Mouse (Mus musculus): Measurements from ENCODE around the gene Lama4.

The Lama4 gene

DNA sequence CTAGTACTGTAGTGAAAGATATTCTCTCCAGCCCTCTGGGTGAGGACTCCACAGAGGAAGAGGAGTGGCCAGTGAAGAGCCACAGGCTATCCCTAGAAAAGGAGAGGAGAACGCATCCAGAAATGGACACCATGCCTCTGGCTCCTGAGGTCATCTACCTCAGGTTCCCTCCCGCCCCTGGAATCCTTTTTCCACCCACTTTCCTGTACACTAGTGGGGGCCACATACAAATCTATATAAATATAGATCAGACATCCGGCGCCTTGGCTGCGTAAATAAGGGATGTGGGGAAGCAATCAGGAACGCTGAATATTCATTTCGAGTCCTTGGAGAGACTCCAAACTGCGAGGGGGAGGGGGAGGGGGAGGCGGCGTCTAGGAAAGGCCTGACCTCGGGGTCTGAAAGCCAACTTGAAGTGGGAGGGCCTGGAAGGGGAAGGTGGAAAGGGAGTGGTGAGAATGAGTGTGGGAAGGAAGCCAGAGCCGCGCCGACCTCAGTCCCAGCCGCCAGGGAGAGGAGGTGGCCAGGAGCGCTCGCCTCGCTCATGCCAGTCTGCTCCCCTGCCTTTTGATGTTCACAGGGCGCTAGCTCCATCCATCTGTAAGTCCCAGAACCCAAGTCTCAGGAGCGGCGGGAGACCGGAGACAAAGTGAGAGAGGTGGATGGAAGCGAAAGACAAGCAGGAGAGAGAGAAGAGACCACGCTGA, at the start of gene Lama4:
Gene Lama4 (plus strand): TSS at position 441 of the 707 bp plus-strand sequence.
- DNase-seq (ENCODE audit: low spot score in 2 of 2): peak in 1 of 2 experiments; percentile 28

GRCm38 (mm10) chr10:38916027-38916617, 49.2 kb upstream of the Lama4 start:
- no peak for DNase-seq (ENCODE audit: low spot score in 2 of 2)

DNA sequence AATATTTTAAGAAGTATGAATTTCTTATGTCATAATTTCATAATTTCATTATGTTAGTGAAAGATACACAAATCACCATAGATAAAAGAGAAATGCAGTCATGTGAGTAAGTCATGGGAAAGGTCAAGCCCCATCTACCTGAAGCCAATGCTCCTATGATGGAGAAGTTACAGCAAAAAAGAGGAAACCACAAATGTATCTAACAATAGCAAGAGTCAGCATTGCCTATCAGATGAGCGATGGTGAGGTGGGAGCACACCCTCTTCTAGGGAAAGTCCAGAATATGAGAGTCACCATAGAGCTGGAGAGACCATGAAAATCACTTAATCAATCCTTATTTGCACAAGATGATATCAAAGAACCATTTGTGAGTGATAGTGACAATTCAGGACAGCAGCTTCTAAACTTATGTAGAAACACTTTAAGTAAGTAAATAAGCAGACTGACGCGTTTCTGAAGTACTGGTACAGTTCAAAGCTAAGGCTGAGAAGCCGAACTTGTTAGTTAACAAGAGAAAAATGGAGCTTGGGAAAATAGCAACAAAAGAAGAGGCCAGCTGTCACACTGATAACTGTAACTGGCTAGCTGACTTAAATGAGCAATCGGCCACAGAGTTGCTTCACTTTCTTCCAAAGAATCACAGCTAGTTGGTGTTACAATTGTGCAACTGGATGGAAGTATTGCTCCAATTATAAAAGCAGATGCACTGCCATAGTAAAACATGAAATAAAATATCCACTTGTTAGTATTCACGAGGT, 36.2 kb upstream of the Lama4 start:
- DNase-seq (ENCODE audit: low spot score in 2 of 2): no peak

DNA sequence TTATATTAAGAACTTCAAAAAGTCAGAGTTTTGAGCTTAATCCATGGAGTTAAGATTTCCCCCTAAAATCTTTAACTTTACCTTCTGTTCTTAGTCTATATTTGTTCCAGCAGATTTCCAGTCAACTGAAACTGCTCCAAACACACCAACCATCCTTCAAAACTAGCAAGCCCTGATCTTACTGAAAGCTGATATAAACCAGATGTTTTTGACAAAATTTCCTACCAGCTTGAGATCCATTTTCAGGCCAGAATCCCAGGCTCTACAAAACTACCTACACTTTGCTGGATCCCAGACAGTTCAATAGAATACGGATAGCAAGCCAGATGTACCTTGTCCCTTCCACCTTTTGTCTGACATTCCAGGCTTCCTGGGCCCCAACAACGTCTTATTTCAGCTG, 20.6 kb upstream of the Lama4 start:
- DNase-seq (ENCODE audit: low spot score in 2 of 2): no peak

DNA sequence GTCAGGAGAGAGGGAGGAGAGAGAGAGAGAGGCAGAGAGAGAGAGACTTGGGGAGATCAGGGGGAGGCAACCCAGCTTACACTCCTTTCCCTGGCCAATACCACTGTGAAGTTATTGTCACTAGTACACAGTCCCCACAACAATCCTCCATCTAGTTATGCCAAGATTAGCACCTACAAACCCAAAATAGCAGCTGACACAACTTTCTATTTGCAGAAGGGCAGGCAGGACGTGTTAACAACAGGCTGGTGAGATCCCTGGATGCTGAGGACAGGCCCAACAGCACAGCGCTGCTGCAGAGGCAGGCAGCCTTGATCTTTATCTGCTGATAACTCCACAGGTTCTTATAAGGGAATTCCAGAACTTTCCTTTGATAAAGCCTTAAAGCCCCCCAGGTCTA, 3.4 kb upstream of the Lama4 start:
- DNase-seq (ENCODE audit: low spot score in 2 of 2): no peak

DNA sequence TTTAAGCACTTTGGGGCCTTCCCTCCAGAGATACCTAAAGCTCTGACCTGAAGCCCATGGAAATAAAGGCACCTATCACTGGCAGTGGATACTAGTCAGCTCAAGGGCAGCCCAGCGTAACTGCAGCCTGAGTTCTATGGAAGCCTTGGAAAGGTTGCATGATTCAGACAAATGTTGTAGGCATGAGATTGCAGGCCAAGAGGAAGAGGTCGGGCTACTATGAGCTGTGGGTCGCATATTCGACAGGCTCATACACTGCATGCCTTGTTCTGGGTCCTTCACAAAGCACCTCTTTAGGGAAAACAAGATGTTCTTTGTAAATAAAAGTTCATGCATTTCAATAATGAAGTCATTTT, 618 bp upstream of the Lama4 start:
- no peak for DNase-seq (ENCODE audit: low spot score in 2 of 2)

- DNase-seq (ENCODE audit: low spot score in 2 of 2): no peak
These were observed 542 bp downstream of the Lama4 start for GRCm38 (mm10) chr10:38965857-38966256.

GRCm38 (mm10) chr10:38966646-38967045, 1.3 kb downstream of the Lama4 start:
- DNase-seq (ENCODE audit: low spot score in 2 of 2): no peak

DNA sequence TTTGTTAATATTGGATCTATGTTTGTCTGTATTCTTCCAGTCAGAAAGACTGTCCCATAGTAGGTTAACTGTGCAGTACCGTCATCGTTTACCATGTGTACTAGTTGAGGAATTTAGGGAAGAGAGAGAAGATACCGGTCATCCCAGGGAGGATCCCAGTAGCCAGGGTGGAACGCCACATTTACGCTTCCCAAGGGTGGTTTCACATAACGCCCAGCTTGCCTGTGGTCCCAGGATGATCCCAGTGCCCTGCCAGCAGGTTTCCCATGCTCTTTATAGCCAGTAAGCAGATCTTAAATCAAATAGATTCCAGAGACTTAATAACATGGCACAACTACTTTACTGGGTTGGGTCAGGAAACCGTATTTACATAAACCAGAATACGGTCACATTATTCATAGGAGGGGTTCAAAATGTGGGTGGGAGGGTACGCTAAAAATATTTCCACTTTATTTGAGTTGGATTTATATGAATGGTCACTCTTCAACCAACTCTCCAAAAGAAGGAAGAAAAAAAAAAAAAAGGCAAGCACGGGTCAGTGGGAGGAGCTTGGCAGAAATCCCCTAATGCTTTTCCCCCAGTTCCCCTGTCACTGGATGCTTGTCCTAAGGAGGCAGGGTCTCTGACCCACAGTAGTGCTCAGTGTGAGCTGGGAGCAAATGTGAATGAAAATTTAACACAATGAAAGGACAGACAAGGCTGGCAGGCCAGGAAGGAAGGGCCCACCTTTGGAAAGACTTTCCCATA, 3.2 kb downstream of the Lama4 start:
- DNase-seq (ENCODE audit: low spot score in 2 of 2): no peak

GRCm38 (mm10) chr10:38969543-38969942, 4.2 kb downstream of the Lama4 start:
- no peak for DNase-seq (ENCODE audit: low spot score in 2 of 2)

DNA sequence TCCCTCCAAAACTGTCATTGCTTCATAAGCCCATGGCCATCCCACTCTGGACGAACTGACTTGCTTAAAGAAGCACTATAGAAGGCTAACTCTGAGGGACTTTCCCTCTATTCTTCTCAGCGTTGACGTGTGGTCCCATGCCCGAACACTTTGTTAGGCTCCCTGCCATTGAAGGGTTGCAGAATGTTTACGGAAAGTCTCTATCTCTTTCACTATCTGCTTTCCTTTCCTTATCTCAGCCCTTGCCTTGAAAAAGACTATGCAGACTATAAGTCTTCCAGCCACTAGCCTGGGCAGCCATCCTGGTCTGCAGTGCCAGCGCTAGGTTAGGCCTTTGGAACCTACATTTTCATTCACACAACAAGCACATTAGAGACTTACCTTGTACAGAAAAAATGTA, 4.7 kb downstream of the Lama4 start:
- no peak for DNase-seq (ENCODE audit: low spot score in 2 of 2)

- no peak for DNase-seq (ENCODE audit: low spot score in 2 of 2)
These were observed 7.1 kb downstream of the Lama4 start for GRCm38 (mm10) chr10:38972221-38972946.

GRCm38 (mm10) chr10:38973016-38973415, 7.7 kb downstream of the Lama4 start:
- DNase-seq (ENCODE audit: low spot score in 2 of 2): no peak

DNA sequence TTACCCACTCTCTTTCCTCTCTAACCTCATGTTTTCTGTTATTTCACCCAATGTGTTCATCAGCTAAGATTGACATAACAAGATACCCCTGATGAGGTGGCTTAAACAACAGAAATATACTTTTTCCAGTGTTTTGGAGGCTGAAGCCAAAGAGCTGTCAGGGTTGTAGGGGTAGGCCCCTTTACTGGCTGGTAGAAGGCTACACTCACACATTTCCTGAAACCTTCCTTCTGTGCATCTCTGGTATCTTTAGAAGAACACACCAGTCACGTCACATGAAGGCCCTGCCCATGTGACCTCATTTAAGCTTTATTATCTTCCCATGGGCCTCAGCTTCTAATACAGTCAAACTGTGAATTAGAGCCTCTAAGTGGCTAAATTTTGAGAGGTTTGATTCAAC, 12.9 kb downstream of the Lama4 start:
- no peak for DNase-seq (ENCODE audit: low spot score in 2 of 2)

GRCm38 (mm10) chr10:38979699-38980098, 14.4 kb downstream of the Lama4 start:
- DNase-seq (ENCODE audit: low spot score in 2 of 2): no peak

GRCm38 (mm10) chr10:38980980-38981379, 15.7 kb downstream of the Lama4 start:
- no peak for DNase-seq (ENCODE audit: low spot score in 2 of 2)

GRCm38 (mm10) chr10:38984358-38985075, 19.2 kb downstream of the Lama4 start:
- no peak for DNase-seq (ENCODE audit: low spot score in 2 of 2)

- no peak for DNase-seq (ENCODE audit: low spot score in 2 of 2)
These were observed 20.7 kb downstream of the Lama4 start for GRCm38 (mm10) chr10:38986053-38986452.

DNA sequence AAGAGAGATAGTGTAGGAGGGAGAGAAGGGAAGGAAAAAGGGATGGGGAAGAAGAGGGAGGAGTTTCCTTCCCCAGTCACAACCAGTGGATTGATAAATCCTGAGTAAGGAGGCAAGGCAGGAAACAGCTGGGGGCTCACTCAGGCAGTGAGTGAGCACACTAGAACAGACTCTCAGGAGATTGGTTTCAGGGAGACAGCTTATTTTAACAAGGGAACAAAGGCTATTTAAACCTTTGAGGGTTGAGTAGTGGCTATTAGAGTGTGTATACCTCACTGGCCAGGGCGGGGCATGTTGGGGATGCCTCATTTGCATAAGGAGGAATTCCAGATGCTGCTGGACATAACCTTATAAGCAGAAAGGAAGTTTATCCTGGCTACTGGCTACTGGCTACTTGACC, 27.5 kb downstream of the Lama4 start:
- DNase-seq (ENCODE audit: low spot score in 2 of 2): no peak

DNA sequence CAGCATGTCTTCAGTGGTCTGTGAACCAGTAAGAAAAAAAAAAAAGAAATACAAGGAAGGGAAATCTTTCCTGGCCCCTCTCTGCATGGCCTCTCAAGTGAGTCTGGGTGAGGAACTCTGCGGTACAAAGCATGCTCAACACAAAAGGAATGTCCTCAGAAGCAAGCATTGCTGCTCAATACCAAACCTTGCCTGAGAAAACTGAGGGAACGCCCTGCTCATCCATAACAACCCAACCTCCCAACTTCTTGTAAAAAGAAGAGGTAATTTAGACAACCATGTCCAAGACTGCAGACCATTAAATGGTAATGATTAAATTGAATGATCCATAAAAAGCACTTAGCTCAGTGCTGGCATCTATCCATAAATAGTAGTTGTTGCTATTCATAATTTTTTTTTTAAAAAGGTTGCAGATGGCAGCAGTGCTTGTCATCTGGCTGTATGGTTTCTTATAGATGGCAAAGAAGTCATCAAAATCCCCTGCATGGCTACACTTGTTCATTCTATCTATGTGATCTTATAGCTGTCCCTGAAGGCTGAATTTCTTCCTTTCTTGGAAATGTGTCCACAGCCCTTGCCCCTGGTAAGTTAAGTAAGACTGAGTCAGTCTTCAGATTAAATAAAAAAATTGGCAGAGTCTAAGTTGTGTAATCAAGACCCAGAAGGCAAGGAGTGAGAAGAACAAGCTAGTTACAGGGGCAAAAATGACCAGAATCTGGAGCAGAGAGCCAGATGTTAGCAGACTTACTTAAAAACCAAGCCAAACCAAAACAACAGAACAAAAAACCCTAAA, 28.5 kb downstream of the Lama4 start:
- DNase-seq (ENCODE audit: low spot score in 2 of 2): no peak
